Mouse (Mus musculus) liver, embryonic 11.5 days (tissue): ENCODE measurements at regions not wholly inside any gene's neighbourhood (a gene's known extent, or its start where the extent isn't known, plus 50 kb on each side); places are given as distances from the start of the nearest gene placed in this dataset.

ENCODE experiments used
- ATAC-seq: fragments of 200-750 bp; cut with Nextera tagmentation; replicated peaks from 2 replicates; pipeline ENCODE4 v1.8.0; 2017; ENCODE audit warnings: moderate number of reproducible peaks, mild to moderate bottlenecking, moderate TSS enrichment, moderate library complexity; ENCODE audit not compliant: low FRiP score
- DNase-seq: peaks from one replicate; pipeline ENCODE4 v3.0.0-alpha.2; 2017; ENCODE audit warnings: low spot score
- H3K27ac ChIP-seq: fragments of 300-500 bp; sonication (generic); 2 replicates; pipeline ENCODE4 v1.5.1; 2014; ENCODE audit warnings: mild to moderate bottlenecking, low read depth, low read length, control low read depth
- H3K27me3 ChIP-seq: fragments of 300-500 bp; sonication (generic); replicated peaks from 2 replicates; pipeline ENCODE4 v1.6.1; 2014; ENCODE audit warnings: low read length, mixed read lengths; ENCODE audit not compliant: control insufficient read depth, insufficient read depth
- H3K36me3 ChIP-seq: fragments of 300-500 bp; sonication (generic); 2 replicates; pipeline ENCODE4 v1.6.1; 2014; ENCODE audit warnings: mild to moderate bottlenecking, low read length, moderate library complexity, mixed read lengths; ENCODE audit not compliant: control insufficient read depth, insufficient read depth
- H3K4me1 ChIP-seq: fragments of 300-500 bp; sonication (generic); replicated peaks from 2 replicates; pipeline ENCODE4 v1.6.1; 2014; ENCODE audit warnings: low read length, mixed read lengths; ENCODE audit not compliant: control insufficient read depth, insufficient read depth
- H3K4me2 ChIP-seq: fragments of 300-500 bp; sonication (generic); 2 replicates; pipeline ENCODE4 v1.6.1; 2014; ENCODE audit warnings: mild to moderate bottlenecking, control low read depth, moderate library complexity
- H3K4me3 ChIP-seq: fragments of 300-500 bp; sonication (generic); 2 replicates; pipeline ENCODE4 v1.5.1; 2014; ENCODE audit warnings: low read depth, low read length, control low read depth
- H3K9ac ChIP-seq: fragments of 300-500 bp; sonication (generic); 2 replicates; pipeline ENCODE4 v1.6.1; 2014; ENCODE audit warnings: low read depth, low read length, control low read depth
- H3K9me3 ChIP-seq: fragments of 300-500 bp; sonication (generic); 2 replicates; pipeline ENCODE4 v1.6.1; 2016; ENCODE audit warnings: low read length, inconsistent platforms, mixed read lengths; ENCODE audit not compliant: control insufficient read depth
- WGBS: fragments of 180-500 bp; shearing (Covaris S2); extraction: QIAGEN DNeasy Blood & Tissue Kit; methylation state at CpG from one replicate; pipeline ENCODE4 v1.1.7; 2014; 5-methylcytosine and 5-hydroxymethylcytosine counted together

- Histone ChIP-seq H3K4me3 (no peak overlapping the region), H3K27ac (no peak overlapping the region), H3K27me3 (no peaks in the 10 kb centered on the region), H3K4me2 (no peak overlapping the region), H3K36me3 (no peaks in the 10 kb centered on the region), H3K9me3 (no peaks in the 10 kb centered on the region), H3K9ac (no peak overlapping the region), H3K4me1 (no peaks in the 10 kb centered on the region)
- ATAC-seq (no peak), DNase-seq (no peak)
Observed at GRCm38 (mm10) chr17:61768361-61768760, 1112.8 kb downstream of the Efna5 start.

GRCm38 (mm10) chr17:61765143-61765542 lies 1116.0 kb downstream of the Efna5 start:
- ATAC-seq, result no peak
- H3K27me3 ChIP-seq, result no peaks in the 10 kb centered on the region
- H3K36me3 ChIP-seq, result no peaks in the 10 kb centered on the region
- H3K4me3 ChIP-seq, result no peak overlapping the region
- H3K9me3 ChIP-seq, result no peaks in the 10 kb centered on the region
- no peak overlapping the region for H3K9ac ChIP-seq
- H3K4me2 ChIP-seq, result no peak overlapping the region
- DNase-seq, result no peak
- WGBS, result 69% methylated on average over 2 of the region's 2 CpGs
- H3K4me1 ChIP-seq, result no peaks in the 10 kb centered on the region
- H3K27ac ChIP-seq, result no peak overlapping the region
